Mouse (Mus musculus) midbrain, embryonic 12.5 days (tissue): ENCODE results near the gene Bphl. TPM values are rescaled to one million over a fixed set of nuclear protein-coding genes. Genes with fewer than 3 reads are reported as not detected.

Experiments used
- ATAC-seq: fragments of 200-750 bp; cut with Nextera tagmentation; 2 replicates; pipeline ENCODE4 v1.8.0; 2017; ENCODE audit warnings: low read depth, moderate TSS enrichment, moderate library complexity; ENCODE audit not compliant: low FRiP score
- H3K27ac ChIP-seq: fragments of 300-500 bp; sonication (generic); replicated peaks from 2 replicates; pipeline ENCODE4 v1.5.1; 2016; ENCODE audit warnings: mild to moderate bottlenecking
- H3K27me3 ChIP-seq: fragments of 300-500 bp; sonication (generic); 2 replicates; pipeline ENCODE4 v1.6.1; 2016; ENCODE audit warnings: mild to moderate bottlenecking
- H3K36me3 ChIP-seq: fragments of 300-500 bp; sonication (generic); 2 replicates; pipeline ENCODE4 v1.6.1; 2016
- H3K4me1 ChIP-seq: fragments of 300-500 bp; sonication (generic); 2 replicates; pipeline ENCODE4 v1.6.1; 2016
- H3K4me2 ChIP-seq: fragments of 300-500 bp; sonication (generic); replicated peaks from 2 replicates; pipeline ENCODE4 v1.6.1; 2016; ENCODE audit warnings: mild to moderate bottlenecking, moderate library complexity
- H3K4me3 ChIP-seq: fragments of 300-500 bp; sonication (generic); 2 replicates; pipeline ENCODE4 v1.5.1; 2016; ENCODE audit warnings: mild to moderate bottlenecking
- H3K9ac ChIP-seq: fragments of 300-500 bp; sonication (generic); replicated peaks from 2 replicates; pipeline ENCODE4 v1.6.1; 2016; ENCODE audit warnings: mild to moderate bottlenecking, moderate library complexity
- H3K9me3 ChIP-seq: fragments of 300-500 bp; sonication (generic); 2 replicates; pipeline ENCODE4 v1.6.1; 2016; ENCODE audit warnings: mild to moderate bottlenecking
- WGBS: fragments of 180-500 bp; shearing (Covaris S2); methylation state at CpG from one replicate; pipeline ENCODE4 v1.1.7; 2016; 5-methylcytosine and 5-hydroxymethylcytosine counted together
- polyA plus RNA-seq: library from polyadenylated mRNA; unstranded; fragments of >200 nt; fragmentation: Nextera tagmentation; extraction: Ambion mirVana; gene quantifications from 2 replicates; pipeline ENCODE4 v1.2.1, GENCODE M21; 2016

Bphl gene
- polyA plus RNA-seq, 1 experiment from 2014 or later = 31.9 TPM

DNA sequence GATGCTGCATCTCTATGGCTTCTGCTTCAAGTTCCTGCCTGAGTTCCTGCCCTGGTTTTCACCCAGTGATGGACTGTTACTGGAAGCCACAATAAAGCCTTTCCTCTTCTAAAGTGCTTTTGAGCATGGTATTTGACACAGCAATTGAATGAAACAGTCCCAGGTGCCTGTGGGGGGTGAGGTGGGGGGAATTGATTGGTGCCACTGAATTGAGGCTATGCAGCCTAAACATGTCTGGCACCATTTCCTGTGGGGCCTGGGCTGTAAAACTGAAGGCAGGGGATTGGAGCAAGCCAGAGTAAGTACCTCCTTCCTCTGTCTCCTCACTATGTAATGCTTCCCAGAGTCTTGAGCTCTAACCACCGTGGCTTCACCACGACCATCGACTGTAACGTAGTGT is 77.3 kb downstream of the Bphl start:
- ATAC-seq = no peak
- no peaks in the 10 kb centered on the region for H3K9me3 ChIP-seq
- 94% methylated on average over 4 of the region's 4 CpGs for WGBS
- no peak overlapping the region for H3K4me3 ChIP-seq
- peaks cover 4% of the 10 kb centered on the region; the same call in 1 of the 2 replicates for H3K4me1 ChIP-seq
- H3K9ac ChIP-seq = no peak overlapping the region
- no peak overlapping the region for H3K27ac ChIP-seq
- no peak overlapping the region for H3K4me2 ChIP-seq
- H3K27me3 ChIP-seq = no peaks in the 10 kb centered on the region
- no peaks in the 10 kb centered on the region for H3K36me3 ChIP-seq

DNA sequence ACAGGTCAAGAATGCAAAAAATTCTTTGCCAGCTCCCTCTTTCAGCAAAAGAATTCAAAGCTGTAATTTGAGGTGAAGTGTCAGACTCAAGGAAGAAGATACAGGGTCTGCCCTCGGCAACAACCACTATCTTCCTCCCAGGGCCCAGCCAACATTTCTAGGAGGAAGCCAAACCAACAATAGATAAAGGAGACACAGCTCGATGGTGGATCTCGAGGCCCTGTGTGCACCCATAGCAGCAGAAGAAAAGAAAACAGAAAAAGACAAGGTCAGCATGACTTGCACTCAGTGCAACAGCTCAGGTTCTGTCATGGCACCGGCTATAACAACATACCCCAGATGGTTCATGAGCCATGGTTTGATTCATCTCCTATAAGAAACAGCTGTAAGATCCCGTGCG is 79.1 kb downstream of the Bphl start:
- Histone ChIP-seq H3K4me3 (no peak overlapping the region), H3K27ac (no peak overlapping the region), H3K4me1 (no peaks in the 10 kb centered on the region), H3K9ac (no peak overlapping the region), H3K36me3 (0 out of 2 replicates have a peak, but pooled peaks cover 7% of the 10 kb centered on the region), H3K27me3 (no peaks in the 10 kb centered on the region), H3K9me3 (no peaks in the 10 kb centered on the region), H3K4me2 (no peak overlapping the region)
- 81% methylated on average over 6 of the region's 6 CpGs for WGBS
- no peak for ATAC-seq

DNA sequence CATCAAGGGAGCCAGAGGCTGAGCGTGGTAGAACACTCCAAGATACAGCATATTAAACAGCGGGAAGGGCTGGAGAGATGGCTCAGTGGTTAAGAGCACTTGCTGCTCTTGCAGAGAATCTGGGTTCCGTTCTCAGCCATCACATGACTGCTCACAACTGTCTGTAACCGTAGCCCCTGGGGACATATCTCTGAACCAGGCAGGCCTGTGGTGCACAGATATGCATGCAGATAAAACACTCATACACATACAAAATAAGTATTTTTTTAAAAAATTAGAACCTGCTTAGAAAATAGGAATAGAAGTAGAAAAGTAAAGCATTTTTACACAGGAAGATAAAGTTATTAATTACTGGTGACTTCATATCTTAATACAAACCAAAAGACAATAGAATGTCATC is 81.4 kb downstream of the Bphl start:
- H3K27ac ChIP-seq = no peak overlapping the region
- no peaks in the 10 kb centered on the region for H3K27me3 ChIP-seq
- no peaks in the 10 kb centered on the region for H3K9me3 ChIP-seq
- ATAC-seq = no peak
- peaks cover 12% of the 10 kb centered on the region for H3K4me1 ChIP-seq
- H3K9ac ChIP-seq = no peak overlapping the region
- H3K36me3 ChIP-seq = peaks cover 22% of the 10 kb centered on the region
- 82% methylated on average over 4 of the region's 4 CpGs for WGBS
- H3K4me3 ChIP-seq = no peak overlapping the region
- no peak overlapping the region for H3K4me2 ChIP-seq

DNA sequence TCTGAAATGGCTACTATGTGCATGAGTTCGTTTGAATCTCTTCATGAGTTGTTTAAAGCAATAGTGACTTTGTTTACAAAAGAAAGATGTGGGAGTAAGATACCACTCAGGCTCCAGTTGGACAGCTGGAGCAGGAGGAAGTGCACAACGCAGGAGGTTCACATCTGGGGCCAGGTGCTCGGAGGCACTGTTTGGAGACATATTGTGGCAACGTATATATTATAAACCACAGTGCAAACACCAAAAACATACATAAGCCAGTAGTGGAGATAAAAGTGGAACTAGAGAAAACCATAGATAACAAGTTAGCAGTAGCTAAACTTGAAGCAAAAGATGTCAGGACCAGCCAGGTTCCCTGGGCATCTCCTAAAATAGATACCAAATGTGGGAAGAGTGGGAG is 82.0 kb downstream of the Bphl start:
- Histone ChIP-seq H3K4me3 (no peak overlapping the region), H3K36me3 (peaks cover 27% of the 10 kb centered on the region), H3K27ac (no peak overlapping the region), H3K27me3 (no peaks in the 10 kb centered on the region), H3K4me2 (no peak overlapping the region), H3K9me3 (no peaks in the 10 kb centered on the region), H3K4me1 (peaks cover 18% of the 10 kb centered on the region), H3K9ac (no peak overlapping the region)
- whole genome bisulfite sequencing = 87% methylated on average over 4 of the region's 4 CpGs
- ATAC-seq = no peak

DNA sequence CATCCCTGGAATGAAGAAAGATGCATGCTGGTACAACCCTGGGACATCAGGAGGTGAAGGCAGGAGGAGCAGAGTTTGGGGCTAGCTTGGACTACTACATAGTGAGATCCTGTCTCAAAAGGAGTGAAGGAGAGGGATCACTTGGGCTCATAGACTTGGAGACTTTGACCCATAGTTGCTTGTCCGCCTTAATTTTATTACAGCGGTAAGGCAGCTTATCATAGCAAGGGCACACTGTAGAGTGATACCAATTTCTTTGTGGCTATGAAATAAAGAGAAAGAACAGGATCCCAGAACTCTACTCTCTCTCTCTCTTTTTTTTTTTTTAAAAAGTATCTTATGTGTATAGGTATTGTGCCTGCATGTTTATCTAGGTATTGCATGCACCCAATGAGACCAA is 83.1 kb downstream of the Bphl start:
- no peaks in the 10 kb centered on the region for H3K27me3 ChIP-seq
- no peak overlapping the region for H3K9ac ChIP-seq
- ATAC-seq = no peak
- WGBS = 96% methylated on average over 2 of the region's 2 CpGs
- H3K4me3 ChIP-seq = no peak overlapping the region
- no peak overlapping the region for H3K27ac ChIP-seq
- peaks cover 38% of the 10 kb centered on the region for H3K36me3 ChIP-seq
- H3K4me2 ChIP-seq = no peak overlapping the region
- peaks cover 29% of the 10 kb centered on the region for H3K4me1 ChIP-seq
- H3K9me3 ChIP-seq = no peaks in the 10 kb centered on the region

Other genes with a start within 250 kb of the Bphl start
- not detected in 2 replicates for gene Serpinb6e, start 194.2 kb upstream of the Bphl start, polyA plus RNA-seq
- gene Serpinb6c, start 131.9 kb upstream of the Bphl start, polyA plus RNA-seq = 0.34 TPM in 1 of 2 replicates, not detected in the other
- 11.9 and 12.0 TPM in 2 replicates for gene Nqo2, start 72.9 kb upstream of the Bphl start, polyA plus RNA-seq
- 9.6 and 9.7 TPM in 2 replicates for gene Ripk1, start 35.2 kb upstream of the Bphl start, polyA plus RNA-seq
- 31.2 and 40.1 TPM in 2 replicates for gene Serpinb6a, start 34.8 kb upstream of the Bphl start, polyA plus RNA-seq
- 609 and 668 TPM in 2 replicates for gene Tubb2a, start 40.4 kb downstream of the Bphl start, polyA plus RNA-seq
- 380 and 432 TPM in 2 replicates for gene Tubb2b, start 92.9 kb downstream of the Bphl start, polyA plus RNA-seq
- 109 and 118 TPM in 2 replicates for gene Psmg4, start 125.4 kb downstream of the Bphl start, polyA plus RNA-seq